18 mouse cellular contexts compared by ENCODE assay signal in the genomic region with DNA sequence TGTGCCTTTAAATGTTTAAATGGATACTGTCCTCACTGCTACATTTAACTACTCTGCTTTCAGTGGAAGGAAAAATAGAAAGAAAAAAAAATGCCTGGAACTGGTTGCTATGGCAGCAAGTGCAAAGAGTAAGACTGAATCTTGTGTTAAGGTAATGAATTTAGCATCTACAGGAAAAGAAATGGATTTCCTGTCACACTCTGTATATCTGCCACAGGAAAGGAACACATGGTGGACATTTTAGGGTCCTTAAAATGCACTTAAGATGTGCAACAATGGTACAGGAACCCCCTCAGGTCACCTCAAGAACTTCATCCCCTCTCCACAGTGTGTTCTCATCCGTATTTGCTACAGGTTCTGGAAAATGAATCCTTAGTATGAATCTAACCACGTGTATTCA.
DNase-seq lines count a peak whose midpoint lies in the region; ATAC-seq and TF ChIP-seq lines count a peak whose summit lies in the region.
"Had no signal": no experiment of that assay in that cellular context is flagged by ENCODE, and none has a peak within 500 bp of the region (broad histone marks: within the 10 kb centered on the region; RNA-seq: fewer than 3 reads in every experiment).

No protein-coding gene starts in this region.

- 64% methylated on average over 2 of the region's 2 CpGs for WGBS in hindbrain, embryonic 15.5 days
- 69% methylated on average over 2 of the region's 2 CpGs for WGBS in hindbrain, embryonic 11.5 days
- WGBS in neural tube, embryonic 15.5 days: 64% methylated on average over 2 of the region's 2 CpGs
- WGBS in forebrain, postnatal 0 days: 47% methylated on average over 2 of the region's 2 CpGs
- WGBS in midbrain, postnatal 0 days: 46% methylated on average over 2 of the region's 2 CpGs

- no peak overlapping the region for H3K4me3 ChIP-seq in hindbrain, embryonic 15.5 days
- no peak overlapping the region for H3K4me3 ChIP-seq in hindbrain, embryonic 11.5 days (ENCODE audit: low read depth, low read length)
- H3K4me3 ChIP-seq in neural tube, embryonic 15.5 days (replicated peaks): no peak overlapping the region
- no peak overlapping the region for H3K4me3 ChIP-seq in forebrain, postnatal 0 days (ENCODE audit: low read depth, low read length)
- no peak overlapping the region for H3K4me3 ChIP-seq in midbrain, postnatal 0 days (ENCODE audit: low read depth, low read length)
- H3K4me3 ChIP-seq: heart, adult 2 months; intestine, embryonic 15.5 days had no signal

- peak overlapping the region; percentile 48; the same call in 1 of the 2 replicates for H3K27ac ChIP-seq in hindbrain, embryonic 15.5 days (replicated peaks)
- no peak overlapping the region for H3K27ac ChIP-seq in hindbrain, embryonic 11.5 days (ENCODE audit: low read depth, low read length)
- no peak overlapping the region for H3K27ac ChIP-seq in neural tube, embryonic 15.5 days (replicated peaks)
- peak overlapping the region; percentile 72 for H3K27ac ChIP-seq in forebrain, postnatal 0 days (ENCODE audit: low read depth, low read length)
- H3K27ac ChIP-seq in midbrain, postnatal 0 days (ENCODE audit: low read depth, low read length): peak overlapping the region; percentile 76
- H3K27ac ChIP-seq: heart, adult 2 months; intestine, embryonic 15.5 days had no signal

- H3K9ac ChIP-seq in hindbrain, embryonic 15.5 days: no peak overlapping the region
- no peak overlapping the region for H3K9ac ChIP-seq in hindbrain, embryonic 11.5 days (ENCODE audit: low read depth, low read length)
- no peak overlapping the region for H3K9ac ChIP-seq in neural tube, embryonic 15.5 days (replicated peaks)
- H3K9ac ChIP-seq in forebrain, postnatal 0 days: no peak overlapping the region
- H3K9ac ChIP-seq in midbrain, postnatal 0 days (replicated peaks; ENCODE audit: low read length, poor library complexity, severe bottlenecking): no peak overlapping the region
- H3K9ac ChIP-seq: intestine, embryonic 15.5 days had no signal

- TF ChIP-seq CTCF in forebrain, postnatal 0 days (IDR thresholded peaks at IDR 0.05; ENCODE audit: low read depth): no peak
- TF ChIP-seq CTCF in midbrain, postnatal 0 days (IDR thresholded peaks at IDR 0.05): peak; percentile 7; the same call in 1 of the 2 replicates

- H3K4me2 ChIP-seq in hindbrain, embryonic 15.5 days: no peak overlapping the region
- no peak overlapping the region for H3K4me2 ChIP-seq in hindbrain, embryonic 11.5 days (replicated peaks; ENCODE audit: low read depth, low read length)
- H3K4me2 ChIP-seq in neural tube, embryonic 15.5 days: no peak overlapping the region
- no peak overlapping the region for H3K4me2 ChIP-seq in forebrain, postnatal 0 days (ENCODE audit: low read depth)
- no peak overlapping the region for H3K4me2 ChIP-seq in midbrain, postnatal 0 days (ENCODE audit: low read depth, low read length, poor library complexity, severe bottlenecking)
- H3K4me2 ChIP-seq: intestine, embryonic 15.5 days had no signal

- no peak for ATAC-seq in hindbrain, embryonic 15.5 days (ENCODE audit: low FRiP score, low read depth)
- no peak for ATAC-seq in hindbrain, embryonic 11.5 days (ENCODE audit: low FRiP score)
- peak; percentile 41; the same call in 1 of the 2 replicates for ATAC-seq in neural tube, embryonic 15.5 days (ENCODE audit: low FRiP score)
- peak; percentile 94 for ATAC-seq in forebrain, postnatal 0 days
- ATAC-seq in midbrain, postnatal 0 days (ENCODE audit: low FRiP score): peak; percentile 69
- ATAC-seq: CD4-positive, CD25-positive, alpha-beta regulatory T cell, adult 4 months; intestine, embryonic 15.5 days had no signal

- no peaks in the 10 kb centered on the region for H3K9me3 ChIP-seq in hindbrain, embryonic 15.5 days
- no peaks in the 10 kb centered on the region for H3K9me3 ChIP-seq in hindbrain, embryonic 11.5 days (ENCODE audit: control insufficient read depth, low read length)
- H3K9me3 ChIP-seq in neural tube, embryonic 15.5 days (replicated peaks): no peaks in the 10 kb centered on the region
- no peaks in the 10 kb centered on the region for H3K9me3 ChIP-seq in forebrain, postnatal 0 days (ENCODE audit: low read length)
- H3K9me3 ChIP-seq in midbrain, postnatal 0 days (ENCODE audit: low read length): no peaks in the 10 kb centered on the region
- H3K9me3 ChIP-seq: intestine, embryonic 15.5 days had no signal

- no peaks in the 10 kb centered on the region for H3K4me1 ChIP-seq in hindbrain, embryonic 15.5 days (replicated peaks)
- H3K4me1 ChIP-seq in hindbrain, embryonic 11.5 days (replicated peaks; ENCODE audit: control insufficient read depth, insufficient read depth, low read length): no peaks in the 10 kb centered on the region
- no peaks in the 10 kb centered on the region for H3K4me1 ChIP-seq in neural tube, embryonic 15.5 days
- H3K4me1 ChIP-seq in forebrain, postnatal 0 days (ENCODE audit: insufficient read depth): peaks cover 4% of the 10 kb centered on the region; the same call in 1 of the 2 replicates
- no peaks in the 10 kb centered on the region for H3K4me1 ChIP-seq in midbrain, postnatal 0 days (ENCODE audit: insufficient read depth, low read length)
- H3K4me1 ChIP-seq: intestine, embryonic 15.5 days had no signal

- DNase-seq in hindbrain, embryonic 11.5 days (ENCODE audit: low spot score): no peak
- no peak for DNase-seq in neural tube, embryonic 10.5 days (ENCODE audit: extremely low spot score, low spot score)
- DNase-seq in forebrain, postnatal 0 days: peak; percentile 65
- peak; percentile 53 for DNase-seq in midbrain, postnatal 0 days (ENCODE audit: low spot score)
- DNase-seq in embryo, embryonic 10 days (ENCODE audit: low spot score): no peak
- DNase-seq: adrenal gland, adult 8-10 months; cerebellum, adult 8-10 months; embryo, embryonic 11 days; gastrocnemius, postnatal 10 days; heart, adult 2 months; heart, postnatal 10 days; kidney, postnatal 10 days; spleen, adult 18-20 months; thymus, postnatal 25 days had no signal

- H3K36me3 ChIP-seq in hindbrain, embryonic 15.5 days: no peaks in the 10 kb centered on the region
- H3K36me3 ChIP-seq in hindbrain, embryonic 11.5 days (ENCODE audit: control insufficient read depth, insufficient read depth, low read length): no peaks in the 10 kb centered on the region
- H3K36me3 ChIP-seq in neural tube, embryonic 15.5 days: no peaks in the 10 kb centered on the region
- H3K36me3 ChIP-seq in forebrain, postnatal 0 days (ENCODE audit: insufficient read depth): no peaks in the 10 kb centered on the region
- H3K36me3 ChIP-seq in midbrain, postnatal 0 days (ENCODE audit: insufficient read depth, low read length): no peaks in the 10 kb centered on the region
- H3K36me3 ChIP-seq: intestine, embryonic 15.5 days had no signal

- H3K27me3 ChIP-seq in hindbrain, embryonic 15.5 days: no peaks in the 10 kb centered on the region
- no peaks in the 10 kb centered on the region for H3K27me3 ChIP-seq in hindbrain, embryonic 11.5 days (ENCODE audit: control insufficient read depth, insufficient read depth, low read length)
- no peaks in the 10 kb centered on the region for H3K27me3 ChIP-seq in neural tube, embryonic 15.5 days (replicated peaks)
- H3K27me3 ChIP-seq in forebrain, postnatal 0 days (ENCODE audit: insufficient read depth, low read length): no peaks in the 10 kb centered on the region
- no peaks in the 10 kb centered on the region for H3K27me3 ChIP-seq in midbrain, postnatal 0 days (ENCODE audit: insufficient read depth, low read length)
- H3K27me3 ChIP-seq: intestine, embryonic 15.5 days had no signal

Comparison
In these comparisons a context has a peak if more than half of its experiments do, and no peak if none do; other contexts are left out.
1. H3K27ac ChIP-seq: peak in hindbrain, embryonic 15.5 days (single experiment), forebrain, postnatal 0 days (single experiment) and midbrain, postnatal 0 days (single experiment); none in hindbrain, embryonic 11.5 days (single experiment) and neural tube, embryonic 15.5 days (single experiment).
2. ATAC-seq: peak in neural tube, embryonic 15.5 days (single experiment), forebrain, postnatal 0 days (single experiment) and midbrain, postnatal 0 days (single experiment); none in hindbrain, embryonic 15.5 days (single experiment) and hindbrain, embryonic 11.5 days (single experiment).
3. DNase-seq: peak in forebrain, postnatal 0 days (single experiment) and midbrain, postnatal 0 days (single experiment); none in hindbrain, embryonic 11.5 days (single experiment), neural tube, embryonic 10.5 days (single experiment) and embryo, embryonic 10 days (single experiment).